Mouse (Mus musculus) midbrain, postnatal 0 days (tissue): ENCODE measurements around the gene Pnrc2. TPM values are rescaled to one million over a fixed set of nuclear protein-coding genes. Genes with fewer than 3 reads are reported as not detected.

Source experiments
- ATAC-seq: fragments of 200-750 bp; cut with Nextera tagmentation; 2 replicates; pipeline ENCODE4 v1.8.0; 2017; ENCODE audit warnings: moderate number of reproducible peaks, mild to moderate bottlenecking, moderate TSS enrichment, moderate library complexity; ENCODE audit not compliant: low FRiP score
- DNase-seq: peaks from one replicate; pipeline ENCODE4 v3.0.0-alpha.2; 2015; ENCODE audit warnings: low spot score
- H3K27ac ChIP-seq: fragments of 300-500 bp; sonication (generic); 2 replicates; pipeline ENCODE4 v1.5.1; 2014; ENCODE audit warnings: low read depth, mild to moderate bottlenecking, low read length, mixed read lengths
- H3K27me3 ChIP-seq: fragments of 300-500 bp; sonication (generic); 2 replicates; pipeline ENCODE4 v1.6.1; 2014; ENCODE audit warnings: low read length, control low read depth, mixed read lengths; ENCODE audit not compliant: insufficient read depth
- H3K36me3 ChIP-seq: fragments of 300-500 bp; sonication (generic); 2 replicates; pipeline ENCODE4 v1.6.1; 2014; ENCODE audit warnings: low read length, control low read depth, mixed read lengths; ENCODE audit not compliant: insufficient read depth
- H3K4me1 ChIP-seq: fragments of 300-500 bp; sonication (generic); 2 replicates; pipeline ENCODE4 v1.6.1; 2014; ENCODE audit warnings: mild to moderate bottlenecking, control low read depth, antibody characterized with exemption, low read length, mixed read lengths; ENCODE audit not compliant: insufficient read depth
- H3K4me2 ChIP-seq: fragments of 300-500 bp; sonication (generic); 2 replicates; pipeline ENCODE4 v1.6.1; 2014; ENCODE audit warnings: low read depth, mild to moderate bottlenecking, low read length, mixed read lengths; ENCODE audit not compliant: poor library complexity, severe bottlenecking
- H3K4me3 ChIP-seq: fragments of 300-500 bp; sonication (generic); 2 replicates; pipeline ENCODE4 v1.5.1; 2014; ENCODE audit warnings: low read depth, mild to moderate bottlenecking, low read length, moderate library complexity
- H3K9ac ChIP-seq: fragments of 300-500 bp; sonication (generic); replicated peaks from 2 replicates; pipeline ENCODE4 v1.6.1; 2014; ENCODE audit warnings: mild to moderate bottlenecking, low read length, moderate library complexity, mixed read lengths; ENCODE audit not compliant: poor library complexity, severe bottlenecking
- H3K9me3 ChIP-seq: fragments of 300-500 bp; sonication (generic); 2 replicates; pipeline ENCODE4 v1.6.1; 2016; ENCODE audit warnings: low read length, control low read depth
- CTCF ChIP-seq: IDR thresholded peaks from 2 replicates; pipeline ENCODE4 v1.5.1; 2016; ENCODE audit warnings: antibody characterized with exemption, mild to moderate bottlenecking
- WGBS: fragments of 180-500 bp; shearing (Covaris S2); extraction: QIAGEN DNeasy Blood & Tissue Kit; methylation state at CpG from one replicate; pipeline ENCODE4 v1.1.7; 2014; 5-methylcytosine and 5-hydroxymethylcytosine counted together
- polyA plus RNA-seq: library from polyadenylated mRNA; unstranded; fragments of >200 nt; fragmentation: Nextera tagmentation; extraction: Ambion mirVana; gene quantifications from 2 replicates; pipeline ENCODE4 v1.2.1, GENCODE M21; 2015
- total RNA-seq: library from RNA; depleted of rRNA; stranded (reverse); fragments of >200 nt; gene quantifications from 2 replicates; pipeline ENCODE4 v1.2.3, GENCODE M21; 2014

The Pnrc2 gene
- total and polyA plus RNA-seq, 2 experiments from 2014 or later = 52.6 to 67.6 TPM

- Histone ChIP-seq H3K9me3 (no peaks in the 10 kb centered on the region), H3K4me1 (no peaks in the 10 kb centered on the region), H3K9ac (no peak overlapping the region), H3K27me3 (no peaks in the 10 kb centered on the region), H3K4me3 (no peak overlapping the region), H3K27ac (no peak overlapping the region), H3K4me2 (no peak overlapping the region), H3K36me3 (no peaks in the 10 kb centered on the region)
- 91% methylated on average over 3 of the region's 3 CpGs for WGBS
- ATAC-seq (no peak), DNase-seq (no peak)
- TF ChIP-seq CTCF = no peak
Observed at GRCm38 (mm10) chr4:135906633-135907032, 33.0 kb upstream of the Pnrc2 start.

GRCm38 (mm10) chr4:135904810-135905209, 31.2 kb upstream of the Pnrc2 start:
- no peak overlapping the region for H3K4me2 ChIP-seq
- H3K27me3 ChIP-seq = no peaks in the 10 kb centered on the region
- WGBS = 46% methylated on average over 1 of the region's 1 CpGs
- DNase-seq (no peak), ATAC-seq (no peak)
- no peak for TF ChIP-seq CTCF
- no peaks in the 10 kb centered on the region for H3K9me3 ChIP-seq
- H3K9ac ChIP-seq = no peak overlapping the region
- H3K36me3 ChIP-seq = no peaks in the 10 kb centered on the region
- H3K4me3 ChIP-seq = no peak overlapping the region
- no peaks in the 10 kb centered on the region for H3K4me1 ChIP-seq
- H3K27ac ChIP-seq = no peak overlapping the region

GRCm38 (mm10) chr4:135902606-135903242, 29.1 kb upstream of the Pnrc2 start:
- Histone ChIP-seq H3K27ac (no peak overlapping the region), H3K4me1 (no peaks in the 10 kb centered on the region), H3K9ac (no peak overlapping the region), H3K4me3 (no peak overlapping the region), H3K9me3 (no peaks in the 10 kb centered on the region), H3K4me2 (no peak overlapping the region), H3K27me3 (no peaks in the 10 kb centered on the region), H3K36me3 (no peaks in the 10 kb centered on the region)
- DNase-seq (no peak), ATAC-seq (no peak)
- WGBS = 89% methylated on average over 4 of the region's 4 CpGs
- TF ChIP-seq CTCF = no peak

- Histone ChIP-seq H3K4me3 (no peak overlapping the region), H3K4me1 (no peaks in the 10 kb centered on the region), H3K9me3 (no peaks in the 10 kb centered on the region), H3K27ac (no peak overlapping the region), H3K27me3 (no peaks in the 10 kb centered on the region), H3K36me3 (no peaks in the 10 kb centered on the region), H3K4me2 (no peak overlapping the region), H3K9ac (no peak overlapping the region)
- no peak for DNase-seq
- no peak for ATAC-seq
- WGBS = 82% methylated on average over 5 of the region's 5 CpGs
- no peak for TF ChIP-seq CTCF
Observed at GRCm38 (mm10) chr4:135900008-135900407, 26.4 kb upstream of the Pnrc2 start.

DNA sequence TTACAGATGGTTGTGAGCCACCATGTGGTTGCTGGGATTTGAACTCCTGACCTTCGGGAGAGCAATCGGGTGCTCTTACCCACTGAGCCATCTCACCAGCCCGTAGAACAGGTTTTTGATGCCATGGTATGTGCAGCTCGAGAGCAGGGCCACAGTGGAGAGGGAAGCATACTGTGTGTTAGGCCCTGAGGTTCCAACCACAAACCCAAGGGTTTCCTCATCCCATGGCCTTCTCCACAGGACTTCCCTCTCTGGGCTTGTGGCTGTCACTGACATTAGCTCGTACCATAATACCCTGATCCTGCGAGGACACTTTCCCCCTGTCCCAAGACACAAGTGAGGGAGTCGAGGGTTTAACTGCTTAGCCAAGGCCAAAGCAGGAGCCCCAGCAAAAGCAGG, 25.4 kb upstream of the Pnrc2 start:
- H3K36me3 ChIP-seq = no peaks in the 10 kb centered on the region
- no peak overlapping the region for H3K9ac ChIP-seq
- H3K27me3 ChIP-seq = no peaks in the 10 kb centered on the region
- H3K4me1 ChIP-seq = no peaks in the 10 kb centered on the region
- H3K9me3 ChIP-seq = no peaks in the 10 kb centered on the region
- no peak overlapping the region for H3K27ac ChIP-seq
- DNase-seq (no peak), ATAC-seq (no peak)
- 86% methylated on average over 7 of the region's 7 CpGs for WGBS
- TF ChIP-seq CTCF = no peak
- no peak overlapping the region for H3K4me3 ChIP-seq
- no peak overlapping the region for H3K4me2 ChIP-seq

- Histone ChIP-seq H3K27me3 (no peaks in the 10 kb centered on the region), H3K4me1 (no peaks in the 10 kb centered on the region), H3K4me2 (no peak overlapping the region), H3K4me3 (no peak overlapping the region), H3K9me3 (no peaks in the 10 kb centered on the region), H3K27ac (no peak overlapping the region), H3K9ac (no peak overlapping the region), H3K36me3 (no peaks in the 10 kb centered on the region)
- 73% methylated on average over 9 of the region's 9 CpGs for WGBS
- ATAC-seq (no peak), DNase-seq (no peak)
- TF ChIP-seq CTCF = no peak
Observed at GRCm38 (mm10) chr4:135898380-135899049, 24.9 kb upstream of the Pnrc2 start.
